Mouse (Mus musculus): ENCODE data around the gene Klre1. TPM values are rescaled to one million over a fixed set of nuclear protein-coding genes. Genes with fewer than 3 reads are reported as not detected.

The Klre1 gene
- not detected in 2 replicates for polyA plus RNA-seq (2016; fragmentation: Nextera tagmentation; extraction: Ambion mirVana)

GRCm38 (mm10) chr6:129577605-129578004 is at the start of gene Klre1:
TSS of gene Klre1 (plus strand) at chr6:129577905.
- WGBS: 96% methylated on average over 8 of the region's 8 CpGs
- no peak for DNase-seq (ENCODE audit: low spot score)
- Histone ChIP-seq H3K4me3 (no peak within 1 kb of the TSS), H3K9me3 (replicated peaks) (no peaks in the 10 kb centered on the region), H3K27me3 (ENCODE audit: low read depth, poor library complexity, severe bottlenecking) (no peaks in the 10 kb centered on the region), H3K27ac (replicated peaks) (no peak within 1 kb of the TSS), H3K36me3 (no peaks in the 10 kb centered on the region), H3K4me1 (no peaks in the 10 kb centered on the region)

DNA sequence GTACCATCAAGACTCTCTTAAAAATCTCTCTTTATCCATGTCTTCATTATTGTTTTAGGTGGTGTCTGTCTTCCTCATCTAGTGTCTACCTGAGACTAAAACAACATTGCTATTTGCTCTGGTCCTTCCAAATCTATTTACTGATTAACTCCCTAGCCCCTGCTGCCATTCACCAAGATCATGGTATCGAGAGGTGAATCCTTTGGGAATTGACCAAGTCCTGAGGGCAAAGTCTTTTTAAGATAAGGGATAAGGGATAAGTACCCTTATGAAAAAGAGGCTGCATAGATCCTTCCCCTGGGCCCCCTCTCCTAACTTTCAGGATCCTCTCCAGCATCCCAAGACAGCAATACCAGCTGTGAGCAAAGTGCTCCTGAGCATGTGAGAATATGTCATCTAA is 48.1 kb upstream of the Klre1 start:
- no peak overlapping the region for H3K27ac ChIP-seq (replicated peaks)
- WGBS: 71% methylated on average over 1 of the region's 1 CpGs
- H3K9me3 ChIP-seq (replicated peaks): no peaks in the 10 kb centered on the region
- DNase-seq (ENCODE audit: low spot score): no peak
- no peak overlapping the region for H3K4me3 ChIP-seq
- H3K4me1 ChIP-seq: peaks cover 15% of the 10 kb centered on the region
- H3K27me3 ChIP-seq (ENCODE audit: low read depth, poor library complexity, severe bottlenecking): no peaks in the 10 kb centered on the region
- no peaks in the 10 kb centered on the region for H3K36me3 ChIP-seq

GRCm38 (mm10) chr6:129530261-129530660 is 47.4 kb upstream of the Klre1 start:
- no peak overlapping the region for H3K27ac ChIP-seq (replicated peaks)
- no peaks in the 10 kb centered on the region for H3K9me3 ChIP-seq (replicated peaks)
- H3K36me3 ChIP-seq: no peaks in the 10 kb centered on the region
- peaks cover 21% of the 10 kb centered on the region for H3K4me1 ChIP-seq
- no peak overlapping the region for H3K4me3 ChIP-seq
- H3K27me3 ChIP-seq (ENCODE audit: low read depth, poor library complexity, severe bottlenecking): no peaks in the 10 kb centered on the region
- no peak for DNase-seq (ENCODE audit: low spot score)

DNA sequence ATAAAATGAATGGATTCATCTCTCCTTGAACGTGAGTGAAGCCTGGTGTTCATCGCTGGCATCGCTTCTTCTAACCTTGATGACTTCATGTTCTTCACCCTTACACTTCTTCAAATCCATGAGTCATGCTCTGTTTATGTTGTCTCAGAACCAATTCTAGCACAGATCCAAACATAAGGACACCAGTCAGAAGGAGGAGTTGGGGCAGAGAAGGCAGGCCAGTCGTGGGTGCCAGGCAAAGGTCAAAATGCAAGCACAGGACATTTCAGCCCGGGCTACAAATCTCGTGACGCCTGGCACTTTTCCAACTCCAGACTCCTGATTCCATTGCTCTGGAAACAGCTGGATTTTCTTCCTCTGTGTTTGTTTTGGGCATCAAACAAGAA is 45.2 kb upstream of the Klre1 start:
- H3K4me3 ChIP-seq: peak overlapping the region; percentile 73
- H3K27me3 ChIP-seq (ENCODE audit: low read depth, poor library complexity, severe bottlenecking): no peaks in the 10 kb centered on the region
- 38% methylated on average over 7 of the region's 7 CpGs for WGBS
- no peaks in the 10 kb centered on the region for H3K9me3 ChIP-seq (replicated peaks)
- H3K4me1 ChIP-seq: peaks cover 25% of the 10 kb centered on the region
- 0 out of 2 replicates have a peak, but pooled peaks cover 1% of the 10 kb centered on the region for H3K36me3 ChIP-seq
- DNase-seq (ENCODE audit: low spot score): peak; percentile 30
- peak overlapping the region; percentile 89 for H3K27ac ChIP-seq (replicated peaks)

- DNase-seq (ENCODE audit: low spot score): peak; percentile 76
- no peaks in the 10 kb centered on the region for H3K9me3 ChIP-seq (replicated peaks)
- peaks cover 25% of the 10 kb centered on the region for H3K4me1 ChIP-seq
- peak within 1 kb of the TSS; percentile 73 for H3K4me3 ChIP-seq
- H3K36me3 ChIP-seq: peaks cover 8% of the 10 kb centered on the region
- no peaks in the 10 kb centered on the region for H3K27me3 ChIP-seq (ENCODE audit: low read depth, poor library complexity, severe bottlenecking)
- under 1% methylated on average over 55 of the region's 55 CpGs for WGBS
- H3K27ac ChIP-seq (replicated peaks): peak within 1 kb of the TSS; percentile 89
These were observed 44.5 kb upstream of the Klre1 start, which contains the start of gene Gabarapl1 for GRCm38 (mm10) chr6:129532942-129533860. TSS of gene Gabarapl1 (plus strand) at chr6:129533160.

DNA sequence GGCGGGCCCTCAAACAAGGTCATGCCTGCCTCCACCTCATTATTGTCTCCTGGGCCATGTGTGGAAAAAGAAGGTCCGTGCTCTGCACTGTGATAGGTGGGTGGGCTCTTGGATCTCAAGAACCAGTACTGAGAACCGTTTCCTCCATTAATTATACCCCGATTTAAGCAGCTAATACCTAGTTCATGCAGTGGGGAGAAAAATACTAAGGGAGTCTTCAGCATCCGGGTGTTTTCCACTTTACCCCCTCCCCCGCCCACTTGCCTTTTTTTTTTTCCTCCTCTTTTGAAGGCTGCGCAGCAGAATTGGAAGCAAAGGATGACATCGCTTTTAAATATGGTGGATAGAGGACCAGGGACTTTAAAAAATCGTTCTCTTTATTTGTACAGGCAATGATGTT is 43.6 kb upstream of the Klre1 start:
- H3K36me3 ChIP-seq: peaks cover 16% of the 10 kb centered on the region
- DNase-seq (ENCODE audit: low spot score): no peak
- WGBS: 21% methylated on average over 9 of the region's 9 CpGs
- H3K4me1 ChIP-seq: peaks cover 25% of the 10 kb centered on the region
- H3K27me3 ChIP-seq (ENCODE audit: low read depth, poor library complexity, severe bottlenecking): no peaks in the 10 kb centered on the region
- peak overlapping the region; percentile 73 for H3K4me3 ChIP-seq
- H3K9me3 ChIP-seq (replicated peaks): no peaks in the 10 kb centered on the region
- peak overlapping the region; percentile 89 for H3K27ac ChIP-seq (replicated peaks)

DNA sequence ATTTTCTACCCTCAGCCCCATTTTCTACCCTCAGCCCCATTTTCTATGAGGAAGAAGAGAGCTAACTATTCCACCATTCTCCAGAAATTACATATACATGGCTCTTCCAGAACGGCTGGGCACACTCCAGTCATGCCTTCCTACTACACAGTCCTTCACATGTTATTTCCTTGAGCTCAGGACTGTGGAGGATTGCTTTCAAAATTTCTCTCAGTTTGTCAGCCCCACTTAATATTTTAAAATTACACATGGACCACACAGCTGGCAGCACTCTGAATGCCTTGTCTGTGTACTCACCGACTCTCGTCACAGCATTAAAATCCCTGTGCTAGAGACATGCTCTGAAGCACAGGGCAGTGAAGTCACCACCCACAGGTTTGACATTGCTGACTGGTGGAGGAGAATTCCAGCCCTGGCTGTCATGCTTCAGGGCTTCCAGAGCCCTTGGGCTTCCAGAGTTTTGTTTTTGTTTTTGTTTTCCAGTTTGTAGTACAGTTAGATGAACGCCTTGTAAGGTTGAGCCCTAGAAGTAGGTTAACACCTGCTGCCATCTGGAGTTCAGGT is 43.0 kb upstream of the Klre1 start:
- Histone ChIP-seq H3K36me3 (peaks cover 23% of the 10 kb centered on the region), H3K27me3 (ENCODE audit: low read depth, poor library complexity, severe bottlenecking) (no peaks in the 10 kb centered on the region), H3K4me1 (peaks cover 25% of the 10 kb centered on the region), H3K27ac (replicated peaks) (no peak overlapping the region; the same call in 1 of the 2 replicates), H3K4me3 (peak overlapping the region; percentile 73), H3K9me3 (replicated peaks) (no peaks in the 10 kb centered on the region)
- DNase-seq (ENCODE audit: low spot score): no peak
- 74% methylated on average over 4 of the region's 4 CpGs for WGBS

- 84% methylated on average over 4 of the region's 4 CpGs for WGBS
- H3K4me3 ChIP-seq: no peak overlapping the region
- no peak overlapping the region for H3K27ac ChIP-seq (replicated peaks)
- H3K36me3 ChIP-seq: peaks cover 33% of the 10 kb centered on the region
- H3K27me3 ChIP-seq (ENCODE audit: low read depth, poor library complexity, severe bottlenecking): no peaks in the 10 kb centered on the region
- no peak for DNase-seq (ENCODE audit: low spot score)
- no peaks in the 10 kb centered on the region for H3K9me3 ChIP-seq (replicated peaks)
- peaks cover 25% of the 10 kb centered on the region for H3K4me1 ChIP-seq
These were observed 42.0 kb upstream of the Klre1 start for GRCm38 (mm10) chr6:129535723-129536122.

- Histone ChIP-seq H3K36me3 (peaks cover 47% of the 10 kb centered on the region), H3K27ac (replicated peaks) (no peak overlapping the region), H3K4me1 (peaks cover 24% of the 10 kb centered on the region), H3K27me3 (ENCODE audit: low read depth, poor library complexity, severe bottlenecking) (no peaks in the 10 kb centered on the region), H3K4me3 (no peak overlapping the region), H3K9me3 (replicated peaks) (no peaks in the 10 kb centered on the region)
- DNase-seq (ENCODE audit: low spot score): no peak
- 85% methylated on average over 6 of the region's 6 CpGs for WGBS
These were observed 39.1 kb upstream of the Klre1 start for GRCm38 (mm10) chr6:129538555-129538954.

DNA sequence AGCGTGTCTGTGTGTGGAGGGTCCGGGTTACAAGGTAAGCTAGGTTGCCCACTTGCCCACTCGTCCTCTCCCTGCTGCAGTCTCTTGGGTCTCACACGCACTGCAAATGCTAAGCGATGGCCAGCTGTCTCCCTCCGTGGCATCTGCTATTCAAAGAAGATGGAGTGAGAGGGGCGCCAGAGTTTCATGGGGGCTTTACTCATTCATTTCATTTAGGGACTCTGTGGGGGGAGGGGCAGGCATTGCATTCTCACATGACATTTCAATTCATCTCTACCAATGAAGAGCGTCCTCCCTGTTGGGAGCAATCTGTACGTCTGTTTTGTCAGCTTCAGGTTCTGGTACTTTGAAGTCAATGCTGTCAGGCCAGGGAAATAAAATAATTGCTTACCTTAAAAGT is 35.8 kb upstream of the Klre1 start:
- Histone ChIP-seq H3K27ac (replicated peaks) (no peak overlapping the region), H3K27me3 (ENCODE audit: low read depth, poor library complexity, severe bottlenecking) (no peaks in the 10 kb centered on the region), H3K4me3 (no peak overlapping the region), H3K9me3 (replicated peaks) (no peaks in the 10 kb centered on the region), H3K4me1 (peaks cover 4% of the 10 kb centered on the region), H3K36me3 (peaks cover 47% of the 10 kb centered on the region)
- WGBS: 80% methylated on average over 9 of the region's 9 CpGs
- no peak for DNase-seq (ENCODE audit: low spot score)

GRCm38 (mm10) chr6:129542540-129542939 is 35.2 kb upstream of the Klre1 start:
- no peak for DNase-seq (ENCODE audit: low spot score)
- Histone ChIP-seq H3K4me3 (no peak overlapping the region), H3K27me3 (ENCODE audit: low read depth, poor library complexity, severe bottlenecking) (no peaks in the 10 kb centered on the region), H3K4me1 (peaks cover 4% of the 10 kb centered on the region), H3K36me3 (peaks cover 46% of the 10 kb centered on the region), H3K9me3 (replicated peaks) (no peaks in the 10 kb centered on the region), H3K27ac (replicated peaks) (no peak overlapping the region)
- WGBS: 92% methylated on average over 3 of the region's 3 CpGs

- Histone ChIP-seq H3K9me3 (replicated peaks) (no peaks in the 10 kb centered on the region), H3K27me3 (ENCODE audit: low read depth, poor library complexity, severe bottlenecking) (no peaks in the 10 kb centered on the region), H3K4me3 (no peak overlapping the region), H3K36me3 (peaks cover 32% of the 10 kb centered on the region), H3K4me1 (peaks cover 4% of the 10 kb centered on the region), H3K27ac (replicated peaks) (no peak overlapping the region)
- DNase-seq (ENCODE audit: low spot score): peak; percentile 44
- 76% methylated on average over 6 of the region's 6 CpGs for WGBS
These were observed 33.7 kb upstream of the Klre1 start for GRCm38 (mm10) chr6:129543709-129544606.

Data from midbrain, embryonic 10.5 days (tissue).